Mouse (Mus musculus) liver, postnatal 0 days (tissue): Measurements from ENCODE around the gene AK157302.

ENCODE experiments used
- CTCF ChIP-seq: sonication (generic); IDR thresholded peaks from 2 replicates; pipeline ENCODE4 v1.5.1; 2016; ENCODE audit warnings: antibody characterized with exemption, low read depth
- EP300 ChIP-seq: IDR thresholded peaks from 2 replicates; pipeline ENCODE4 v1.6.1; 2016; ENCODE audit warnings: antibody characterized with exemption, low read depth, mild to moderate bottlenecking

DNA sequence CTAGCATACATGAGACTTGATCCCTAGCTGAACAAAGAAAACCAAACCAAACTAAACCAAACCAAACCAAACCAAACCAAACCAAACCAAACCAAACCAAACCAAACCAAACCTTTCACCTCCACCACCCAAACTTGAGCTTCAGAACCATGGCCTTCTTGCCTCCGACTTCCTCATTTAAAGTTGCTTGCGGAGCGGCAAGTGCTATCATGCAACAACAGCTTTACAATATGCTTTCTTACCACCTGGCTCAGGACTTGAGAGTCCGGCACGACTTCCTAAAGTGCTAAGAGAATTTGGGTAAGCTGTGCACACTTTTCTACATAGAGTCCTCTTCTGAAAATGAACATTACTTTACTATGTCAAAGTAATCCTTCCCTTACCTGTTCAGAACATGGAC lies 7.3 kb downstream of the AK157302 start:
- TF ChIP-seq CTCF: no peak
- TF ChIP-seq EP300: no peak
